Mouse (Mus musculus) E14TG2a.4 (cell line): ENCODE results near the gene Myo5a.
A peak's percentile ranks its signal among the peaks of the same experiment; 100 is the strongest.

Experiments
- CTCF ChIP-seq: conservative IDR thresholded peaks from 2 replicates; pipeline ENCODE4 v1.5.1; 2014; ENCODE audit warnings: low read length
- NANOG ChIP-seq: IDR thresholded peaks from 2 replicates; pipeline ENCODE4 v1.6.1; 2014; ENCODE audit warnings: borderline replicate concordance, low read length, mixed read lengths
- POU5F1 ChIP-seq: IDR thresholded peaks from 2 replicates; pipeline ENCODE4 v1.6.1; 2014; ENCODE audit warnings: low read length, borderline replicate concordance

DNA sequence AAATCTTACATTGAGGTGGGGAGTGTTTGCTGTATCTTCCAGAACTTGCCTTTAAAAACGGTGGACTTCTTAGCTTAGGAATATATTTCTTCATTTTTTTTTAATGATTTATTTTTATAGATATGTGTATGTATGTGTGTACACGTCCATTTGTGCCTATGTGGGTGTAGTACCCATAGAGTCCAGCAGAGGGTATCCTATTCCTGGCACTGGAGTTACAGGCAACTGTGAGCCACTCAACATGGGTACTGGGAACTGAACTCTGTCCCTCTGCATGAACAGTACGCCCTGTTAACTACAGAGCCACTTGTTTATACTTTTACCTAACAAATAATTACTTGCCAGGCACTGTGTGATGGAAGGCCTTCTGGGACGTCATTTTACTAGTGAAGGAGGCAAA is 188.8 kb downstream of the Myo5a start:
- peak; percentile 93 for TF ChIP-seq CTCF
- TF ChIP-seq POU5F1: no peak
- no peak for TF ChIP-seq NANOG
